Mouse (Mus musculus) gastrocnemius, postnatal 25 days (tissue): ENCODE measurements at regions not wholly inside any gene's neighbourhood (a gene's known extent, or its start where the extent isn't known, plus 50 kb on each side); places are given as distances from the start of the nearest gene placed in this dataset.

Source experiments
- DNase-seq: peaks from one replicate; pipeline ENCODE4 v3.0.0; 2022

GRCm38 (mm10) chr3:56590071-56590470 lies 406.6 kb upstream of the Nbea start:
- DNase-seq, result no peak

DNA sequence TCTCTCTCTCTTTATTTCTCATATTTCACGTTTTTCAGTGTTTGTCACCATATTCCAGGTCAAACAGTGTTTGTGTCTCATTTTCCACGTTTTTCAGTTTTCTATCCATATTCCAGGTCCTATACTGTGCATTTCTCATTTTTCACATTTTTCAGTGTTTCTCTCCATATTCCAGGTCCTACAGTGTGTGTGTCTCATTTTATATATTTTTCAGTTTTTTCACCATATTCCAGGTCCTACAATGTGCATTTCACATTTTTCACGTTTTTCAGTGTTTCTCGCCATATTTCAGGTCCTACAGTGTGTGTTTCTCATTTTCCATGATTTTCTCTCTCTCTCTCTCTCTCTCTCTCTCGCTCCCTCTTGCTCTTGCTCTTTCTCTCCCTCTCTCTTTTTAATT lies 391.9 kb upstream of the Nbea start:
- DNase-seq, result no peak

GRCm38 (mm10) chr3:56536178-56536577 lies 352.7 kb upstream of the Nbea start:
- DNase-seq, result no peak

DNA sequence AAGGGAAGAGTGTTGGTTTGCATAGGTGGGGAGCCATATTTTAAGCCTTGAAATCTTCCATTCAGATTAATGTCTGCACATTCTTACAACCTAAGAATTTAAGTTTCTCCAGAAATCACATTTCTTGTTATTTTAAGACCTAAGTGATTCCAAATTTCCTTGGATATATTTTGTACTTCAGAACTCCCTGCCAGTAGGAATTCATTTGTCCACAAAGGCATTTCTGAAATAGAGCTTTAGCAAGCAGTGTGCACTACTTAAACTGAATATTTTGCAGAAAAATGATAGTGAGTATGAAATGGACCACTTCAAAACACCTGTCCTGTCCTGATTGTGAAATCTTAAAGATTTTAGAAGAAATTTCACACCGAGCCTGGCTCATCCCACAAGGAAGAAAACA lies 320.9 kb upstream of the Nbea start:
- no peak for DNase-seq

GRCm38 (mm10) chr3:56499301-56499700 lies 315.8 kb upstream of the Nbea start:
- DNase-seq, result no peak

GRCm38 (mm10) chr3:56493937-56494336 lies 310.4 kb upstream of the Nbea start:
- DNase-seq, result no peak

DNA sequence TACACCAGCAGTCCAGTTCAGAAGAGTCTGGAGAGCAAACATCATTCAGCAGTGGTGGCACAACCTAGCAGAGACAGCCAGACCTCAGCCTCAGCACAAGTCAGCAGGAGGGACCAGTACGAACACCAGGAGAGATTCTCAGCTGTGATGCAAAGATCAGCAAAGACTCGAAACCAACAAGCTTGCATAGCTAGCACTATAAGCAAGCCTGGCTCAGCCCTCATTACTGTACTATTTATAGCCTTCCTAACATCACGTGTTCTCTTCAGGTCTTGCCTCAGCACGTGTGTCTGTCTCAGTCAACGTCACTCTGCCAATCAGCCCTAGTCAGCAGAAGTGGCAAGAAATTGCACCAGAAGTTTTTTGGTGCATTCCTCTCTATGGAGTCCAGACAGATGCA lies 305.7 kb upstream of the Nbea start:
- DNase-seq, result no peak

DNA sequence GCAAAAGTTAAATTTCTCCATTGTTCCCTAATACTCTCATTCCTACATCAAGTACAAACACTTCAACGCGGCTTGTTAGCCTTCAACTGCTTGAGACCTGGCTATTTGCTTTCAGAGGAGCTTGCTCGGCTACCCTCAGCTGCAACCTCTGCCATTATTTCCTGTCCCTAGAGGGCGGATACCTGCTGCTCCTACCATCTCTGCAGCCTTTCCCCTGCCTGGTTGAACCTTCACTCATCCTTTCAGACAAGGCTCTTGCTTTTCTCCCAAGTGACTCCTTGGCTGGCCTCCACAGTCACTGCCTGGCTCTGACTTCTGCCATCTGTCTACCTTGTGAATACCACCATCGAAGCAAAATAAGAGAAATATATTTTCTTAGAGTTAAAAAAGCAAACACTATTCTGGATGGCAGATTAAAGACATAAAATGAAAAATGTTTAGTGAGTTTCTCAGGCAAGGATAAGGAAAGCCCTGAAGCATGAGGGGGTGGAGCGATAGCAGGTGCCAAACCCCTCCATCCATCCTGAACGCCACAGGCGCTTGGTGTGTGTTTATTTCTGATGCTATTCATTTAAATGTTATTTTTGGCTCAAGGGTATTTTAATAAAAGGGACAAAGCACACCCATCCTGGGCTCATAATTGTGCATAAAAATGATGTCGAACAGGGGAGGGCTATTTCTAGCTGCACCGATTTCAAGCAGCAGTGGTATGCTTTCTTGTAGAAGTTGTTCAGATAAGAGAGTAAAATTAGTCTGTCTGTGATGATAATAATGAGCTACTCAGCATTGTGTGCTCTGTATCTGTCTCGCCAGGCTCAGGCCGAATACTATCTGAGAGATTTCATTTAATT lies 302.3 kb upstream of the Nbea start:
- no peak for DNase-seq

GRCm38 (mm10) chr3:56484096-56484495 lies 300.6 kb upstream of the Nbea start:
- DNase-seq, result no peak

GRCm38 (mm10) chr3:56483370-56483769 lies 299.9 kb upstream of the Nbea start:
- DNase-seq, result no peak

DNA sequence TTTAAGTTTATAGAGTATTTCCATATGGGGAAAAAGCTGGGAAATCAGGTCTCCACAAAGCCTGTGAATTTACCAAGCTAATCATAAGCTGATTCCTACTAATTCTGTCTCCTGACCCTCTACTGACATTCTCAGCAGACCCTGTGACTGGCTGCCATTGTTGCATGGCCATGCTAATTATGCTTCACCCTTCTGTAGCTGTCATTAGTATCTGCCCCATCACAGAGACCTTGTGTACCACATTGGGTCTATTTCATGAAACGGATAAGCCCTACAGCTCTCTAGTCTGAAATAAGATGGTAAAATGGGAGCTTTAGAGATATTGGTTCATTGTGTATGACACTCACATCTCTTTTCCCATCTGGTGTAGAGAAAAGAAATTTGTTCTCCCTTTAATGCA lies 296.0 kb upstream of the Nbea start:
- no peak for DNase-seq

DNA sequence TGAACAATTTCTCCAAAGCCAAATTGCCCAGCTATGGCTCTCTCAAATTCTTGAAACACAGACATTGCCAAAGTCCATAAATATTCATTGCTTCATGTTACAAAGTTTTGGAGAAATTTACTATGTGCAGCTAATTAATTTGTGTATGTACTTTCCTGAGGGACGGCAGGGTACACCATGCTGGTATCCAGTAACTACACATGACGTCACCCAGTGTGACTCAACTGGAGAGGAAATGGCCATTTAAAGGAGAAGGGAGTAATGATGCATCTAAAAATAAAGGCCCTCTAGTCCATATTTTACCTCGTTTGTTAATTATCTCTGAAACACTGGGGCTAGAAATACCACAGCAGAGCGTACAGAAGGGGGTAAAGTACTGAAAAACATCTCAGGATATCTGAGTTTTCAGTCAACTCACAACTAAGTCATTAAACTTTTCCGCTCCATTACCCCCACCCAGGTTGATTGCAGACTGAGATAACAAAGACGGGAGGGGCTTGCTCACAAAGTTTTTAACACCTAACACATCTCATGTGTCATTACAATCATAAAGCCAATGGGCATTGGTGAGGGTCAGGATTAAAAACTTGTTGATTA lies 295.1 kb upstream of the Nbea start:
- DNase-seq, result no peak

DNA sequence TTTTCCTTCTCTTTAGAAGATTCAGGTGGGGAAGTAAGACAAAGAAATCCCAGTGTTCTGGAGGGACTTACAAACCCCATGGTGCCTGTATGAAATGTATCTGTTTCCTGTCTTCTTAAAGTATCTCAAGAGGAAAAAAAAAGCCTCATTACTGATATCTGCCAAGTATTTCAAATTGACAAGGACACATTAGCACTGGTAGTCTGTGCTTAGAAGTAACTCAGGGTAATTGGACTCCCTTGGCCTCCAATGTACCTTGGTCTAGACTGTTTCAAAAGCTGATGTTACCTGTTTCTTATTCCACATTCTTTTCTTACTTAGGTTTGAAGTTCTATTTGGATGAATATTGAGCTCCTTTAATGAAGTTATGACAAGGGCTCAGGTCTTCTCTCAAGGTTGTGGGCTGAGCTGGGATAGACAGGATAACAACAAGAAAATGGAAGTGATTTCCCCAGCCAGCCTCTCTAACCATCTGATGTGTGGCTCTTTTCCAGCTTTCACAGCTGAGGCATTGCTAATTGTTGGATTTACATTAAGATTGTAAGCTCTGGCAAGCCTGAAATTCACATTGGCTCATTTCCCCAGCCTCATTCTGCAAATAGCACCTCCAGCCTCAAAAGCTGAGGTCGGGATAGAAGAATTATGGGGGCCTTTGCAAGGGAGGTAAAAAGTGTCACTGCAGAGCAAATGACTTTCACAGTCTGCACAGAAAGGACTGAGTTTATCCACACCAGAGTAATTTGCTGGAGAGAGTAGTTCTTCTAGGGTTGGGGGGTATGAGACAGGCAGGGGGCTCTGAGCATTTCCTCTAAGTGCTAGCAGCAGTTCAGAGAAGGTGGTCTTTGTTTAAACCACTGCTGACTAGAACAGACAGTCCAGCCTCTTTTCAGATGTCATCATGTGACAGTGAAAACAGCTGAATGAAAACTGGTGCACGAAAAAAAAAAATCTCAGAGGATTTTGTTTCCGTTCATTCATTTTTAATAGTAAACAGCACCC lies 292.3 kb upstream of the Nbea start:
- DNase-seq, result no peak

DNA sequence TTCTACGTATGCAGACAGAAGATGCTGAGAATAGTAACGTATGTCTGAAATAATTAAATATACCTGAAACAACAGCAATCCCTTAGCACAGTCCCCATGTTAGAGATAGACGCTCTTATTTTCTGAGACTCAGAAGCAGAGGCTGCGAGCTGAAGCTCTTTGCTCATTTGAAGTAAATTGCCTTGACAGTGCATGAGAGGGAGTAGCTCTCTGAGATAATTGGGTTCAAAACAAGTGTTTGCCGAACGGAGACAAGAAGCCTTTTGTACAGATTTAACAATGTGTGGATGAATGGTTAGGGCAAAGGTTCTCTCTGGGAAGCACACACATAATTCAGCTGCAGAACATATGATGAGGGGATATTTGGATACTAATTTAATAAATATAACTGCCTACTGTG lies 289.1 kb upstream of the Nbea start:
- no peak for DNase-seq

- DNase-seq, result no peak
Measured at GRCm38 (mm10) chr3:56471823-56472222, 288.3 kb upstream of the Nbea start.

- DNase-seq, result no peak
Measured at GRCm38 (mm10) chr3:56471185-56471584, 287.7 kb upstream of the Nbea start.

DNA sequence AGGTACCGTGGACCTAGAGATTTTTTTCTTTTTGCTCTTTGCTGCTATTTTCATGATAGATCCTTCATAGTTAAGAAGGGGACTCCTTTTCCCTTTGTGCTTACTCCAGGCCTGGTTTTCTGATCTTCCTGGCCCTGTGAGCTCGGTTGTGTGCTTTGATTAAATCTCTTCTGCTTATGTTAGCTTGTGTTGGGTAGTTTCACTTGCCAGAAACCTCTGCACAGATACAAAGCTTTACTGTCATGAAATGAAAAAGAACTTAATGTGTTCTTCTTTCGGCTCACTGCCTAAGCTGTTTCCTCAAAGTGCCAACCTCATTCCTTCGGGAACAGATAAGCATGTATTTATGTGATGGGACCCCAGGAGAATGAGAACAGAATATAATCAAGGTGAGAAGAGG lies 274.1 kb upstream of the Nbea start:
- no peak for DNase-seq

- no peak for DNase-seq
Measured at GRCm38 (mm10) chr3:56456317-56456716, 272.8 kb upstream of the Nbea start.

GRCm38 (mm10) chr3:56438900-56439299 lies 255.4 kb upstream of the Nbea start:
- no peak for DNase-seq

GRCm38 (mm10) chr3:56438020-56438747 lies 254.7 kb upstream of the Nbea start:
- DNase-seq, result no peak

- DNase-seq, result peak; percentile 10
Measured at GRCm38 (mm10) chr3:56437058-56437457, 253.6 kb upstream of the Nbea start.

- peak; percentile 25 for DNase-seq
Measured at GRCm38 (mm10) chr3:56433495-56433894, 250.0 kb upstream of the Nbea start.
